Mouse (Mus musculus): ENCODE data around the gene Smc6. TPM values are rescaled to one million over a fixed set of nuclear protein-coding genes. Genes with fewer than 3 reads are reported as not detected.

Gene Smc6
- polyA plus RNA-seq, 1 experiment from 2014 or later: 92.7 TPM

GRCm38 (mm10) chr12:11313840-11314239 lies 48.2 kb downstream of the Smc6 start:
- H3K27ac ChIP-seq: no peak overlapping the region
- peaks cover 63% of the 10 kb centered on the region for H3K36me3 ChIP-seq (replicated peaks; ENCODE audit: control insufficient read depth, insufficient read depth)
- no peak for ATAC-seq (ENCODE audit: low FRiP score)
- no peak overlapping the region for H3K4me2 ChIP-seq (replicated peaks)
- H3K9ac ChIP-seq: no peak overlapping the region
- no peaks in the 10 kb centered on the region for H3K27me3 ChIP-seq (ENCODE audit: control insufficient read depth, insufficient read depth, low read length)
- 75% methylated on average over 1 of the region's 1 CpGs for WGBS
- no peaks in the 10 kb centered on the region for H3K4me1 ChIP-seq (replicated peaks; ENCODE audit: control insufficient read depth, insufficient read depth, low read length)
- H3K4me3 ChIP-seq (replicated peaks; ENCODE audit: low read length): no peak overlapping the region
- no peaks in the 10 kb centered on the region for H3K9me3 ChIP-seq (ENCODE audit: control insufficient read depth, low read length)
- DNase-seq (ENCODE audit: low spot score): peak; percentile 64

GRCm38 (mm10) chr12:11317671-11318070 lies 52.0 kb downstream of the Smc6 start:
- Histone ChIP-seq H3K4me1 (replicated peaks; ENCODE audit: control insufficient read depth, insufficient read depth, low read length) (no peaks in the 10 kb centered on the region), H3K36me3 (replicated peaks; ENCODE audit: control insufficient read depth, insufficient read depth) (peaks cover 39% of the 10 kb centered on the region), H3K27ac (no peak overlapping the region), H3K4me3 (replicated peaks; ENCODE audit: low read length) (no peak overlapping the region), H3K27me3 (ENCODE audit: control insufficient read depth, insufficient read depth, low read length) (no peaks in the 10 kb centered on the region), H3K9ac (no peak overlapping the region), H3K4me2 (replicated peaks) (no peak overlapping the region), H3K9me3 (ENCODE audit: control insufficient read depth, low read length) (no peaks in the 10 kb centered on the region)
- DNase-seq (ENCODE audit: low spot score) (no peak), ATAC-seq (ENCODE audit: low FRiP score) (no peak)
- WGBS: 64% methylated on average over 6 of the region's 6 CpGs

- H3K27me3 ChIP-seq (ENCODE audit: control insufficient read depth, insufficient read depth, low read length): no peaks in the 10 kb centered on the region
- no peak for DNase-seq (ENCODE audit: low spot score)
- H3K27ac ChIP-seq: no peak overlapping the region
- no peak for ATAC-seq (ENCODE audit: low FRiP score)
- H3K4me1 ChIP-seq (replicated peaks; ENCODE audit: control insufficient read depth, insufficient read depth, low read length): no peaks in the 10 kb centered on the region
- no peaks in the 10 kb centered on the region for H3K9me3 ChIP-seq (ENCODE audit: control insufficient read depth, low read length)
- H3K4me3 ChIP-seq (replicated peaks; ENCODE audit: low read length): no peak overlapping the region
- no peak overlapping the region for H3K4me2 ChIP-seq (replicated peaks)
- no peak overlapping the region for H3K9ac ChIP-seq
- no peaks in the 10 kb centered on the region for H3K36me3 ChIP-seq (replicated peaks; ENCODE audit: control insufficient read depth, insufficient read depth)
- 64% methylated on average over 4 of the region's 4 CpGs for WGBS
Observed at GRCm38 (mm10) chr12:11324480-11324879, 58.8 kb downstream of the Smc6 start.

GRCm38 (mm10) chr12:11326483-11326882 lies 60.8 kb downstream of the Smc6 start:
- 86% methylated on average over 3 of the region's 3 CpGs for WGBS
- Histone ChIP-seq H3K4me1 (replicated peaks; ENCODE audit: control insufficient read depth, insufficient read depth, low read length) (no peaks in the 10 kb centered on the region), H3K9ac (no peak overlapping the region), H3K27ac (no peak overlapping the region), H3K4me2 (replicated peaks) (no peak overlapping the region), H3K36me3 (replicated peaks; ENCODE audit: control insufficient read depth, insufficient read depth) (no peaks in the 10 kb centered on the region), H3K27me3 (ENCODE audit: control insufficient read depth, insufficient read depth, low read length) (no peaks in the 10 kb centered on the region), H3K9me3 (ENCODE audit: control insufficient read depth, low read length) (no peaks in the 10 kb centered on the region), H3K4me3 (replicated peaks; ENCODE audit: low read length) (no peak overlapping the region)
- DNase-seq (ENCODE audit: low spot score) (no peak), ATAC-seq (ENCODE audit: low FRiP score) (no peak)

DNA sequence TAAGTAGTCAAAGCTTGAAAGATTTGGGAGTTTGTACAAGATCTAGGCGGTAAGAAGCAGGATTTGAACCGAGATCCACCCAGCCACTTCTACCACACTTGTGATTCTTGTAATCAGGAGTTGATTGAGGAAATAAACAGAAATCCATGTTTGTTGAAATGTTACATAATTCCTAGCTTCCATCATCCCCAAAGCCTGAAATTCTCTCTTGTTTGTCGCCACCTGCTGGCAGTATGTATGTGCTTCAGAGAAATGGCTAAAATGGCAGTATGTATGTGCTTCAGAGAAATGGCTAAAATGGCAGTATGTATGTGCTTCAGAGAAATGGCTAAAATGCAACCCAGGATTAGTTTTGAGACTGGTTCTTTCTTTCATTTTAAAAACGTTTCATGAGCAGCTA lies 71.2 kb downstream of the Smc6 start:
- H3K4me1 ChIP-seq (replicated peaks; ENCODE audit: control insufficient read depth, insufficient read depth, low read length): no peaks in the 10 kb centered on the region
- ATAC-seq (ENCODE audit: low FRiP score): no peak
- no peaks in the 10 kb centered on the region for H3K27me3 ChIP-seq (ENCODE audit: control insufficient read depth, insufficient read depth, low read length)
- H3K9ac ChIP-seq: no peak overlapping the region
- H3K4me2 ChIP-seq (replicated peaks): no peak overlapping the region
- no peaks in the 10 kb centered on the region for H3K9me3 ChIP-seq (ENCODE audit: control insufficient read depth, low read length)
- no peak overlapping the region for H3K27ac ChIP-seq
- H3K36me3 ChIP-seq (replicated peaks; ENCODE audit: control insufficient read depth, insufficient read depth): no peaks in the 10 kb centered on the region
- WGBS: 42% methylated on average over 4 of the region's 4 CpGs
- DNase-seq (ENCODE audit: low spot score): peak; percentile 69
- H3K4me3 ChIP-seq (replicated peaks; ENCODE audit: low read length): no peak overlapping the region

DNA sequence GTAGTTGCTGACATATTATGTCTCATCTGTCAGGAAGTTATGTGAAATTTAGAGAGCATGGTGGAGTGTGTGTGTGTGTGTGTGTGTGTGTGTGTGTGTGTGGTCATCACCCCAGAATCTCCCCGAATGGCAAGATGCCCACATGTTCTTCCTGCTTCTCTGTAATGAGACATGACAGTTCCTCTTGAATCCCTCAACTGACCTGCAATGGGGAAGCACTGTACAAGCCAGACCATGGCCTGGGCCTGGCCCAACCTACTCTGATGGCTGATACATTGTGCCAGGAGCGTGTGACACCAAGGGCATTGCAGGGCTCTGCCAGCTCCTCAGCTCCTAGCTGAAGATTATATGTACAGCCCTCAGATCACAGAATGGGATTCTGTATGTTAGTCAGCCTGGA lies 72.6 kb downstream of the Smc6 start:
- no peak overlapping the region for H3K9ac ChIP-seq
- no peaks in the 10 kb centered on the region for H3K36me3 ChIP-seq (replicated peaks; ENCODE audit: control insufficient read depth, insufficient read depth)
- no peak overlapping the region for H3K4me2 ChIP-seq (replicated peaks)
- H3K4me1 ChIP-seq (replicated peaks; ENCODE audit: control insufficient read depth, insufficient read depth, low read length): no peaks in the 10 kb centered on the region
- H3K9me3 ChIP-seq (ENCODE audit: control insufficient read depth, low read length): no peaks in the 10 kb centered on the region
- WGBS: 95% methylated on average over 2 of the region's 2 CpGs
- DNase-seq (ENCODE audit: low spot score) (no peak), ATAC-seq (ENCODE audit: low FRiP score) (no peak)
- no peak overlapping the region for H3K4me3 ChIP-seq (replicated peaks; ENCODE audit: low read length)
- H3K27me3 ChIP-seq (ENCODE audit: control insufficient read depth, insufficient read depth, low read length): no peaks in the 10 kb centered on the region
- no peak overlapping the region for H3K27ac ChIP-seq

GRCm38 (mm10) chr12:11342020-11342600 lies 76.4 kb downstream of the Smc6 start:
- 85% methylated on average over 6 of the region's 6 CpGs for WGBS
- ATAC-seq (ENCODE audit: low FRiP score) (no peak), DNase-seq (ENCODE audit: low spot score) (no peak)
- Histone ChIP-seq H3K9me3 (ENCODE audit: control insufficient read depth, low read length) (no peaks in the 10 kb centered on the region), H3K4me1 (replicated peaks; ENCODE audit: control insufficient read depth, insufficient read depth, low read length) (no peaks in the 10 kb centered on the region), H3K4me2 (replicated peaks) (no peak overlapping the region), H3K4me3 (replicated peaks; ENCODE audit: low read length) (no peak overlapping the region), H3K36me3 (replicated peaks; ENCODE audit: control insufficient read depth, insufficient read depth) (no peaks in the 10 kb centered on the region), H3K27me3 (ENCODE audit: control insufficient read depth, insufficient read depth, low read length) (no peaks in the 10 kb centered on the region), H3K27ac (no peak overlapping the region), H3K9ac (no peak overlapping the region)

- Histone ChIP-seq H3K27ac (no peak overlapping the region), H3K36me3 (replicated peaks; ENCODE audit: control insufficient read depth, insufficient read depth) (no peaks in the 10 kb centered on the region), H3K9ac (no peak overlapping the region), H3K4me3 (replicated peaks; ENCODE audit: low read length) (no peak overlapping the region), H3K27me3 (ENCODE audit: control insufficient read depth, insufficient read depth, low read length) (no peaks in the 10 kb centered on the region), H3K9me3 (ENCODE audit: control insufficient read depth, low read length) (no peaks in the 10 kb centered on the region), H3K4me2 (replicated peaks) (no peak overlapping the region), H3K4me1 (replicated peaks; ENCODE audit: control insufficient read depth, insufficient read depth, low read length) (no peaks in the 10 kb centered on the region)
- DNase-seq (ENCODE audit: low spot score): no peak
- no peak for ATAC-seq (ENCODE audit: low FRiP score)
- 68% methylated on average over 2 of the region's 2 CpGs for WGBS
Observed at GRCm38 (mm10) chr12:11345963-11346362, 80.3 kb downstream of the Smc6 start.

- H3K4me3 ChIP-seq (replicated peaks; ENCODE audit: low read length): no peak overlapping the region
- no peak overlapping the region for H3K4me2 ChIP-seq (replicated peaks)
- no peak overlapping the region for H3K27ac ChIP-seq
- H3K9me3 ChIP-seq (ENCODE audit: control insufficient read depth, low read length): no peaks in the 10 kb centered on the region
- H3K4me1 ChIP-seq (replicated peaks; ENCODE audit: control insufficient read depth, insufficient read depth, low read length): no peaks in the 10 kb centered on the region
- ATAC-seq (ENCODE audit: low FRiP score): 0 out of 2 replicates have a peak, but pooled peaks have one; percentile 47
- WGBS: 6% methylated on average over 1 of the region's 1 CpGs
- H3K27me3 ChIP-seq (ENCODE audit: control insufficient read depth, insufficient read depth, low read length): no peaks in the 10 kb centered on the region
- no peak for DNase-seq (ENCODE audit: low spot score)
- H3K9ac ChIP-seq: no peak overlapping the region
- no peaks in the 10 kb centered on the region for H3K36me3 ChIP-seq (replicated peaks; ENCODE audit: control insufficient read depth, insufficient read depth)
Observed at GRCm38 (mm10) chr12:11348423-11348822, 82.7 kb downstream of the Smc6 start.

GRCm38 (mm10) chr12:11349870-11350269 lies 84.2 kb downstream of the Smc6 start:
- Histone ChIP-seq H3K4me2 (replicated peaks) (no peak overlapping the region), H3K9ac (no peak overlapping the region), H3K27me3 (ENCODE audit: control insufficient read depth, insufficient read depth, low read length) (no peaks in the 10 kb centered on the region), H3K36me3 (replicated peaks; ENCODE audit: control insufficient read depth, insufficient read depth) (no peaks in the 10 kb centered on the region), H3K4me1 (replicated peaks; ENCODE audit: control insufficient read depth, insufficient read depth, low read length) (no peaks in the 10 kb centered on the region), H3K27ac (no peak overlapping the region), H3K9me3 (ENCODE audit: control insufficient read depth, low read length) (no peaks in the 10 kb centered on the region), H3K4me3 (replicated peaks; ENCODE audit: low read length) (no peak overlapping the region)
- DNase-seq (ENCODE audit: low spot score) (no peak), ATAC-seq (ENCODE audit: low FRiP score) (no peak)
- WGBS: 65% methylated on average over 5 of the region's 5 CpGs
